Mouse (Mus musculus) megakaryocyte progenitor cell, adult 5-6 weeks (primary cell): ENCODE data around the gene Dync2li1. TPM values are rescaled to one million over a fixed set of nuclear protein-coding genes. Genes with fewer than 3 reads are reported as not detected.

ENCODE experiments used
- ATAC-seq: replicated peaks from 2 replicates; pipeline ENCODE4 v1.8.0; 2016; ENCODE audit warnings: mild to moderate bottlenecking, moderate TSS enrichment, inconsistent platforms; ENCODE audit not compliant: poor library complexity
- total RNA-seq, 2 experiments: library from RNA; stranded (forward) in 1 of 2; stranded (reverse) in 1 of 2; fragments of 157-497, 149-512 nt in 1 of 2; fragments of 200-1000 nt in 1 of 2; gene quantifications; 2 replicates each; pipeline versions ENCODE4 v1.2.3 to v1.2.4; 2015 to 2017

Dync2li1 gene
- total RNA-seq, 2 experiments from 2014 or later: 4.9 to 5.9 TPM

DNA sequence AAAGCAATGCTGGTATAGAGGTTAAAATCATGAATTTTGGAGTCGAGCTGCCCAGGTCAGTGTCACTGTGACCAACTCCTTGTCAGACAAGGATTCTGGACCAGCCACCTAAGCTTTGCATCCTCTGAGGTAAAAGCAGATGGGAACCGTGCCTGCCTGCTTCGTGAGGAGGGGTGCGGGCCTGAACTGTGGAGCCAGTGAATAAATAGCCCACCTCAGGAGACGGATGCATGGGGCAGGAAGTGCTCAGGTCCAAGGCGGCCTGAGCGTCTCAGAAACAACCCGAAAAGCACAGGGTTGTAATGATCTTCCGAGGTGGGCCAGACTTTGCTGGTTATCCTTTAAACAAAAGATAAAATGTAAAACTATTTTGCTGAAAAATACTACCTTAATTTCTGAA is 18.8 kb downstream of the Dync2li1 start:
- no peak for ATAC-seq

DNA sequence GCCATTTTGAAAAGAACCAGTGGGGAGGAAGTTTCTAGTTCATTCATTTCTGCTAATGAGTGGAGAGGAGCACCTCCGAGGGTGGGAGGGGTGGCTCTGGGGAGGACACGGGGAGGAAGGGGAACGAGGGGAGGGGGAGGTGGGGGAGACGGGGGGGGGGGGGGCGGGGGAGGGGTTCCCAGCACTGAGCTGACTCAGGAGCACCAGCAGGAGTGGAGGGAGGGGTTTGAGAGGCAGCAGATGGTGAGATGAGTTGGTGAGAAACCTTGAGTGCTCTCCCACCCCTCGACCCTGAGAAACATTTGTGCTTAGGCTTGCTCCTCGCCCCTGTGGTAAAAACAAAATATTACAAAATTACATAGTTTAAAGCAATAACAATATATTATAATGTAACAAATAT is 19.6 kb downstream of the Dync2li1 start:
- no peak for ATAC-seq

DNA sequence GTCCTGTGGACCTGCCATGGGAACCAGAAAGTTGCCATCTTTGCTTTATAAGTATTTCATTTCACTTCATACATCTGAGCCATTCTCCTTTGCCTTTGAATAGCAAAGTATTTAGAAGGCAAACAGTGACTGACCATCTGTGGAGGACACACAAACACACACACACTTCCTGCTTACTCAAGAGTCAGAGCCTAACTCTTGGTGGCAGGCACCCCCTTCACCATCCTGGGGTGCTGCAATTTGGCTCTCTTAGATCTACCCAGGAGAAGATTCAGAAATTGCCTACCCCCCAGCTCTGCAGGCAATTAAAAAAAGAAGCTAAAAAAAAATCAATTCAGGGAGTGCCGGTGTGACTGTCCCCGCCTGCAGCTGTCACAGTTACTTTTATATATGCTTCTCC is 20.2 kb downstream of the Dync2li1 start:
- no peak; the same call in 1 of the 2 replicates for ATAC-seq

DNA sequence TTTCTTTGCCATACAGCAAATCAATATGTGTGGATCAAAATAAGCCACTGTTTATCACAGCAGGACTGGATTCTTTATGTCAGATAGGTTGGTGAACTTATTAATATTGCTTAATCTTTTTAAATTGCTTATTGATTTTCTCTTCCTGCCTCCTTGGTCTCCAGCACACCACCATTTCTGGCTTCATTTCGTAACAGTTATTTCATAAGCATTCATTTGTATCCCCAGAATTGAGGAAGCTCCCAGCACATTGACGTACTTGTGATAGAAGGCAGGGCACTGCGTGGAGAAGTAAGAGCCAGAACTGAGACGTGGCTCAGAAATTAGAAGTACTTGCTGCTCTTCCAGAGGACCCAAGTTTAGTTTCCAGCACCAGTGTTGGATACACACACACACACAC is 21.3 kb downstream of the Dync2li1 start:
- peak; percentile 93 for ATAC-seq

DNA sequence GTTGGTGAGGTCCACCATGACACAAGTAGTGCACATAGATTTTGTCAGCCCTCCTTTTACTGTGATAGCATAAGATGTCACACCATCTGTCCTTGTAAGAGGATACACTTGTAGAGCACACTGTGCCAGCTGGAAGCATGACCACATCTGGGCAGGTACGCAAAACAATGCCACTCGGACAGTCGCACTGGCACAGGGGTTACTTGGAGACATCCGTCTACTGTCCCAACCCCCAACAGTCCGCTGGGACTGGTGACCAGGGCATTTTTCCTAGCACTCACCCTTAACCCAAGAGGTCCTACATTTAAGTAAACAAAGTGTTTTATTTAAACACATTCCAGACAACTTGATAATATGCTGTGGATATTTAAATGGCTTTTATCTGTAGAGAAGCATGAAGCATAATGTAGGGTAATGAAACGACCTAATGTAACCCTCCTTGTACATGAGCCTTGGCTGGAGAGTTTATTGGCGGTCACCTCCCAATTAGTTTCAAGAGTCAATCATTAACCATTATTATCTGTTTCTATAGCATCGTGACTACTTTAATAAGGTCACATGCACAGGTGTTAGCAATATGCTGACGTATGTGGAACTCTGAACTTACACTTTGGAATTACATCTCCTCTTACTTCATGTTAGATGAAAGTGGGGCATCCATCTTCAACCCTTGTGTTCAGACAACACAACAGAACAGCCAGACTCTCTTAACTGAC is 24.2 kb downstream of the Dync2li1 start:
- ATAC-seq: no peak

DNA sequence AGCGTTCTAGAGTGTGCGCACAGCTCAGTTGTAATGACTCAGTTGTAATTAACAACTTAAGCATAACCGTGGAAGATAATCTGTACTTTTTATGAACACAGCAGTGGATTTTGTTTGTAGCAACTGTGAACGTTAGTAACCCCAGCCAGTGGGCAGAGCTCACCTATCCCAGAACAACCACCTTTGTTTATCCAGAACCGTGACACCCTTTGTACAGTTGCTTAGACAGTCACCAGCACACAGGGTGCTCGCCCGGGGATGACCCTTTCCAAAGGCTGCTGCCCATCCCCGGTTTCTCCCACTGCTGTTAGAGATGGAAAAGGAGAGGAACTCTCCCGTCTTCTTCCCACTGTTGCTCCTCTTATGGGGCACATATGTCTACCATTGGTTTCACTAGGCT is 27.2 kb downstream of the Dync2li1 start:
- ATAC-seq: no peak

DNA sequence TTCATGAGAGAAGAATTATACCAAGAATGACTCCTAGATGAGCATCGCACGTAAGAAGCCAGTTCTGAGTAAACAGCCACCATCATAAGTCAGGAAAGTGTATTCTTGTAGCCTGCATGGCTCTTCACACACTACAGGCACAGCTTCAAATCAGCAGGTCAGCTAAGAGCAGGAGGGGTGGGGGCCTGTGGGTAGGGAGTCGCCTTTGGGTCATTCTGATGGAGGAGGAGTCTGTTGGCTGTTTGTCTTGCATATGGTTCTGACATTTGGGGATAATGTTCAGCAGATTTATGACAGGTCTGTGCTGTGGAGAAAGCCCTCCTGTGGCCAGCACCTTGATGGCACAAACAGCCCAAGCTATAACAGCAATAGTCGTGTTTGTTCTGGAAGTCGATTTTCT is 29.9 kb downstream of the Dync2li1 start:
- no peak for ATAC-seq

DNA sequence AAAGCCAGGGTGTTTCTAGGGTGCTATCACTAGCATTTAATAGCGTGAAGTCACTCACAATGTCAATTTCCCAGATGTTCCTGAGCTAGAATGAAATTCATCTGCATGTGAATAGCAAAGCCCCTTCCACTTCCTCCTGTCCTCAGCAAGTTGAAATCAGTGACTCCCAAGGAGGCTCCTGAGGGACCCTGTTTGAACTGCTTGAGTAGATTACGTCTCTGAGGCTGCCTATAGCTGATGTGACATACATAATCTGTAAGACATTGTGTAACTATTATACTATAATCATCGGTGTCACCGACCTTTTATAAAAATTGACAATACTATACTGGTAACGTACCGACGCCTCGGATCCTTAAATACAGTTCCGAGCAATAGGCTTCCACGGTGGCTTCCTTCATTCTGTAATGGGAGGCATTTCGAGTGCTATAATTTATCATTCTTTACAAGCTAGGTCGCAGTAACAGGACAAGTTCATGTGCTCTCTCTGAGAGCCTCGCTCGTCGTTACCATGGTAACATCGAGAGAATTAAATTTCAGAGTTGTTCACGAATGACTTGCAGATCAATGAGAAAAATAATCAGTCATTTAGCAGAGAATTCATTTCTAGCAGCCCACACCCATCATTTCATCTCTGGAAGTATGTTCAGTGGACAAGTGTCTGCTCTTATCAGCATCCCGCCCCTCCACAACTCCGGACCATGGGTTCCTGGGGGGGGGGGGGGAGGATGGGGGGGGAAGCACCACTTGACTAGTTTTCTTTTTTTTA is 30.5 kb downstream of the Dync2li1 start:
- no peak for ATAC-seq

DNA sequence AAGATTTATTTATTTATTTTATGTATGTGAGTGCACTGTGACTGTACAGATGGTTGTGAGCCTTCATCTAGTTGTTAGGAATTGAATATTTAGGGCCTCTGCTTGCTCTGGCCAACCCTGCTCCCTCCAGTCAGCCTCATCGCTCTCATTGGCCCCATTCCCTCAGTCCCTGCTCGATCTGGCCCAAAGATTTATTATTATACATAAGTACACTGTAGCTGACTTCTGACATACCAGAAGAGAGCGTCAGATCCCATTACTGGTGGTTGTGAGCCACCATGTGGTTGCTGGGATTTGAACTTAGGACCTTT is 31.1 kb downstream of the Dync2li1 start:
- no peak for ATAC-seq

DNA sequence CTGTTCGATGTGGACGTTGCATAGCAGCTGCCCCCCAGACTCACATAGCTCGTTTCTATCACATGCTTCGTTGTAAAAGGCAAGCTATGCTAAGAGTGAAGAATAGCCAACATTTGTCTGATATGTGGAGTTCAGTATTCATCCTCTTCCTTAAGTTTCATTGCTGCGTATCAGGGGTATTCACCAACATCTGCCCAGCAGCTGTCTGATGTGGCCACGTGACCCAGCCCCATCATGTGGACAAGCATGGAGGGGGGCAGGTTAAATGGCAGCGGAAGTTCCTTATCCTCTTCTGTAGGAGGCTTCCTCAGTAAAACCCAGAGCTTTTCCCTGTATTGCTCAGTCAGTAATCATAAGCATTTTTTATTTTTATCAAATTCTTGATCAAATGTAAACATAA is 31.5 kb downstream of the Dync2li1 start:
- no peak for ATAC-seq

DNA sequence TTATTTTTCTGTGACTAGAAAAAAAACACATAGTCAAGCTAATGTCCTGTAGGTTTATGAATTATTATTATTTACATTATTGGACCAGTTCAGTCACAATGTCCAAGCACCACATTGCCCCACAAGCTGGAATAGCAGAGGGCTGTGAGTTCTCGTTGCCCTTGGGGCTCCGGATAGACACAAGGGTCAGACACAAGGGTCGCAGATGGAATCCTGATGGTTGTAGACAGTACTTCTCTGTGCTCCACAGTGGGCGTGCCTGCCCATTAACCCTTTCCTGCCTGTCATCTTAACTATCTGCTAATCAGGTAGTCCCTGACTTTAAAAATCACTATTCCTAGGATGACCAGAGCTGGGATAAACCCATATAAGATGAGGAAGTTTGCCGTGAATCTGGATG is 31.9 kb downstream of the Dync2li1 start:
- ATAC-seq: no peak

DNA sequence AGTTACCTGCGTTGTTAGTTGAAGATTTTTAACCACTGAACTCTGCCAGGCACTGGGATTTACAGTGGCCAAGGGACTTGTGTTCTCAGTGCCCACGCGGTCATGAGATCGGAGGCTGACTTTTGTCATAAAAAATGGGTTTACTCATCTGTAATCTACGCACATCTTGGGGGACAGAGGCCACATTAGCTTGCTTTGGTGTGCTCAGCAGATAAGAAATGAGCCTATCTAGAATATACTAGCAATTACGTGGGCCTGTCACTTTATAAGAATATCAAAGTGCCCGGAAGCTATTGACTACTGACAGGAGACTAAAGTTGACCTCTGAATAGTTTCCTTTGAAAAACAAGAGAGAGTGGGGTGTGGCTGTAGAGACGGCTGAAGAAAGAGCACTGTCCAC is 32.7 kb downstream of the Dync2li1 start:
- ATAC-seq: no peak

DNA sequence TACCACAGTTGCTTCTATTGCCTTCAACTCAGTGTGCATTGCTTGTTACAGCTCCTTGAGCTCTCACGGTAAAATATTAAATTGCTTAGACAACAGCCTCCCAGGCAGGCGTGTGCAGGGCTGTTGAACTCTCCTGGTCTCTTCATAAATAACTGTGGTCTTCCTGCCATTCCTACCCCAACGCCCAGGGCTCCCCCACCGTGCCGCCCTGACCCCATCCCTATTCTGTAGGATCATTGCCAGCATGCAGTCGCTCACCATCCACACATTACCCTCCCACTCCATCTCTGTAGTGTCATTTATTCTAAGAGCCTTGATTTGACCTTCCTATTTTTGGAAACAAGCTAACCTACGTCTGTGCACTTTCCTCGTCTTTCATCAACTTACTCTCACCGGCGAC is 38.8 kb downstream of the Dync2li1 start:
- ATAC-seq: no peak

DNA sequence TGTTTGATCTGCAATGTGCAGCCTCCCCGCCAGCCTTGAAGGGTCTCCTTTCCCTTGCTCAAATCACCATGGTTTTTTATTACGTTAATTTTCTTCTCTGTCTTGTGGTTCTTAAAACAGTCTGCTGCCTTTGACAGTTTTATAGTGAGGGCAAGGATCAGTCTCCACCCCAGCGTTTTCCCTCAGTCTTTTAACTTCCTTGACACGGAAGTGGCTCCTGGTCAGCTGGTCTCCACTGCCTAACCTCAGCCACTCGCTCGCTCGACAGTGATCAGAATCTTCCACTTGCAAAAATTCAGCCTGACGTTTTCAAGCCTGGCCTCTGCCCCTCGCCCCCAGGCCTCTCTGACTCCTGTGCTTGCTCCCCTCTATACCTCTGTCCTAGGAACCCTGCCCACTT is 39.4 kb downstream of the Dync2li1 start:
- peak; percentile 25; the same call in 1 of the 2 replicates for ATAC-seq

DNA sequence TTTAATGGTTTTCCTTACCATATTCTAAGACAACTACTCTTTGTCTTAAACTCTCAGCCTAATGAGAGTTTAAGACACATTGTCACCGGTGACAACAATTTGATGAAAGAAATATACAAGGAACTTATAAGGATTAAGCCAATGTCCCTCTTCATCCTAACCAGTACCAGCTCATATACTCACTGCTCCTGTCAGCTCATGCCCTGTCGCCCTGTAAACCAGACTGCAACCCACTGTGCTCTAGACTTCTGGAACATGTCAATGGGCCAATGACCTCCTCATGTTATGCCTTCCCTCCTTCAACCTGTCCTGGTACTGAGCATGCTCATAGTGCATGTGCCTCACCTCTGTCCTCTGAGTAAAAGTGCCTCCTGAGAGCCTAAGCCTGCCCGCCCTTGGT is 41.6 kb downstream of the Dync2li1 start:
- ATAC-seq: no peak

DNA sequence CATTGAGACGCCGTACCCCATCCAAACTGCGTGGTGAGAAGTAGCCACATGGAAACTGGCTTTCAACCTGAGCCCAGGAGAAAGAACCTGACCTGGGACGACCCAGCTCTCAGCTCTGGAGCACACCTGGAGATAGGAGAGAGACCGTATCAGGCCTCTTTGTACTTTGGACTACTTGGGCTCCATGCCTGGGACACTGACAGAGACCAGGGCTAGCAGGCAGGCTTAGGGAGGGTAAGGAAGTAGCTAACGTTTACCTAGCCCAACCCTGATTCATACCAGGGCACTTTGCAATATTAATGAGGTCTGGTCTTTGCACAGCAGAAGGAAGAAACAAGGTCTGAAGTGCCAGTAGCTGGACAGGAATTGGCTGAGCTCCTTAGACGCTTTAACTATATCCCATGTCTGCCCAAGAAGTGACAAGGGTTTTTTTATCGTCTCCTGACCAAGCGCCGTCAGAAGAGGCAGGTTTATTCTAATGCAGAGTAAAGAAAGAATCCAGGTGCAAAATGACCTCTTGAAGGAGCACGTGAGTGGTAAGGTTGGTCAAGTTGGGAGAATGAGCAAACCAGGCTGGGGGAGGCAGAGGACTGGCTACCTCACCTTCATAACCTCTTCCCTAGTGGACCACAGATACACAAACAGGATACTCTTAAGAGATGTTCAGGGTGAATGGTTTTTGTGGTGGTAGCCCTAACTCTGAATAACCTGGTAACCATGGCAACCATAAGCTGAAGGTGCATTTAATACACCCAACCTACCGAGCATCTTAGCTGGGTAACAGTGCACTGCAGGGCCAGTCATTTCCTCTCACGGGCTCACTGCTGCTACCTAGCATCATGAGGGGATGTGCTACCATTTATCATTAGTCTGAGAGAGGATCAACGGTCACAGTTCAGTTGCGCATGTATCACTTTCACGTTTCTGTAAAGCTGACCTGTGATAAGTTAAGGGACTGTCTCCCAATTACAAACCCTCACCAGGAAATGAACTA is 46.4 kb downstream of the Dync2li1 start:
- ATAC-seq: no peak

DNA sequence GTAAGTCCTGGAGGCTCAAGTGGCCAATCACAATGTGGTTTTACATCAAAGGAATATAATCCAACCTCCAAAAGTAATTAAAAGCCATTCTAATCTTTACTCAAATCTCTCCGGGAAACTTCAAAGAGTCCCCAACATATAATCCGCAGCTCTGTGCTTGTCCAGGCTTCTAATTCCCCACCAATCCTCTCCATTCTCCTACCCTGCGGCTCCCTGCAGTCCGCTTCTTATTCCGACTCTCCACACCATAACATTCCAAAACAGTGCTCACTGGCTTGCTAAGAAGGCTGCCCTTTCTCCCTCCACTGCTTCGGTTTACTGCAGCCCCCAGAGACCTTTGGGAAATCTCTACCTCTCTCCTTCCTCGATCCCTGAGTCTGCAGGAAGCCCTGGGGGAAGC is 47.8 kb downstream of the Dync2li1 start:
- ATAC-seq: no peak

DNA sequence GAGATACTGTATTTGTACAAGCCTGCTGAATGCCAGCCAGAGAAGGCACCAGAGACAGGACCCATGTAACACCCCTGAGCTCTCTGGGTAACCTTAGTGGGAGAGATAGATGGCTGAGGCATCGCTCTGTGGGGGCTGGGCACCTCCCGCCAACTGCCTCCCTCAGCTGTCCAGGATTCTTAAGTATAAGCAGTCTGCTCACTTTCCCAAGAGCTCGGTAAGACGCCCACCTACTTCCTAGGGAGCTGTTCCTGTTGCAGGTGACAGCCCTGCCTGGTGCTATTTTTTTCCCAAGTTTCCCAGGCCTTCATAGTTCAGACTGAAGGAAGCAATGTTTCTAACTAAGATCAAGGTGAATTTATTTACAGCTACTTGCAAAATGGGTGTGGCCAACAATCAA is 48.9 kb downstream of the Dync2li1 start:
- no peak for ATAC-seq

DNA sequence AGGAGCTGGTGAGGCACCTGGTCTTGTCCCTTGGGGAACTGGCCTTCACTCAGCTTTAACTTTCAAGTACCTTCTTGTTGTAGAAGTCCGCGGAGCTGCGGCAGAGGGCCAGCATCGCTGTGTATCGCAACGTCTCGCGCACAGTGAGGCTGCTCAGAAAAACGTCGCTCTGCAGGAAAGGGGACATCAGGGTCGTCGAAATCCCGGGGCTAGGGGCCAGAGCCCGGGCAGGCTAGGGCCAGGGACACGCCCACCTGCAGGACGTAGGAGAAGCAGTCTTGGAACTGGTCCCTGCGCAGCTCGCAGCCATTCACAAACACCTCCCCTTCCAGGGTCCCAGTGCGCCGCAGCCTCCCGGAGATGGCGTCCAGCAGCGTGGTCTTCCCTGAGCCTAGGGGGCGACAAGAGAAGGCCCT is 49.7 kb downstream of the Dync2li1 start, which contains the start of gene Abcg8:
Gene Abcg8 (plus strand): TSS at position 352 of the 416 bp plus-strand sequence.
- ATAC-seq: peak; percentile 34; the same call in 1 of the 2 replicates

DNA sequence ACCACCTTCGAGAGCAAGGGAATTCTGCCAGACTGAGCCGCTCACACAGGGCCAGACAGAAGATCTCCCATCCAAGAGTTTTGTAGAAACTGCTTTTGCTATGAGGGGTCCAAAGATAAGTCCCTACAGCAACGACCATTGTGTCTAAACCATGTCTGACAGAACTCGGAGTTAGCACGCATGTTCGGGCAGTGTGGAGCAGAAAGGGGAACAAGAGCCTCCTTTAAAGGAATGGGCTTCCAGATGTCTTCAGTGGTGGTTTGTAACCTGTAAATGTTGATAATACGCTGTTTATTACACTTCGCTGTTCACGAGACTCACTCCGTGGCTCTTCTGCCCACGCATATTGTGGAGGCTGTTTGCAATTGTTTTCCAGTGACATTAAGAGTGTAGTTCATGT is 51.3 kb downstream of the Dync2li1 start:
- ATAC-seq: peak; percentile 31; the same call in 1 of the 2 replicates

DNA sequence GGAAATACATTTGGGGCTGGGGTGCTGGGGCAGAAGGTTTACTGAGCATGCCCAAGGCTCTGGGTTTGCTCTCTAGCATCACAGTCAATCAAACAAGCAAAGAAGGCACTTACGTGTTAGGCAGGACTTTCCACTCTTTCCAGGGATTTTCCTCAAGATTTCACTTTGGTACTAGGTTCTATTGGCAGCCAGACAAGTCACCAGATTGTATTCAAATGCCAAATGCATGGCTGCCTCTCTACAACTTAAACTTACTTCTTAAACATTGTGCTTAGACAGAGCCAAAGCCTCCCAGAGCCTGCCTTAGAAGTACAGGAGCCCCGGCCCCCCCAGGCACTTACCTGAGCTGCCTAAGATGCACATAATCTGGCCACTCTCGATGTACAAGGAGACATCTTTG is 55.4 kb downstream of the Dync2li1 start:
- no peak for ATAC-seq
